Mouse (Mus musculus) forebrain, embryonic 12.5 days (tissue): ENCODE data around the gene Hunk. TPM values are rescaled to one million over a fixed set of nuclear protein-coding genes. Genes with fewer than 3 reads are reported as not detected.

Experiments used
- ATAC-seq: fragments of 200-750 bp; cut with Nextera tagmentation; 2 replicates; pipeline ENCODE4 v1.8.0; 2017; ENCODE audit warnings: moderate TSS enrichment; ENCODE audit not compliant: low FRiP score
- H3K27ac ChIP-seq: fragments of 300-500 bp; sonication (generic); 2 replicates; pipeline ENCODE4 v1.5.1; 2016; ENCODE audit warnings: mild to moderate bottlenecking
- H3K27me3 ChIP-seq: fragments of 300-500 bp; sonication (generic); 2 replicates; pipeline ENCODE4 v1.6.1; 2016; ENCODE audit warnings: mild to moderate bottlenecking
- H3K36me3 ChIP-seq: fragments of 300-500 bp; sonication (generic); replicated peaks from 2 replicates; pipeline ENCODE4 v1.6.1; 2016; ENCODE audit warnings: mild to moderate bottlenecking
- H3K4me1 ChIP-seq: fragments of 300-500 bp; sonication (generic); 2 replicates; pipeline ENCODE4 v1.6.1; 2016
- H3K4me2 ChIP-seq: fragments of 300-500 bp; sonication (generic); 2 replicates; pipeline ENCODE4 v1.6.1; 2016; ENCODE audit warnings: mild to moderate bottlenecking, moderate library complexity
- H3K4me3 ChIP-seq: fragments of 300-500 bp; sonication (generic); replicated peaks from 2 replicates; pipeline ENCODE4 v1.5.1; 2016; ENCODE audit warnings: mild to moderate bottlenecking
- H3K9ac ChIP-seq: fragments of 300-500 bp; sonication (generic); 2 replicates; pipeline ENCODE4 v1.6.1; 2016; ENCODE audit warnings: mild to moderate bottlenecking
- H3K9me3 ChIP-seq: fragments of 300-500 bp; sonication (generic); 2 replicates; pipeline ENCODE4 v1.6.1; 2016
- WGBS: fragments of 180-500 bp; shearing (Covaris S2); methylation state at CpG from one replicate; pipeline ENCODE4 v1.1.7; 2016; 5-methylcytosine and 5-hydroxymethylcytosine counted together
- polyA plus RNA-seq: library from polyadenylated mRNA; unstranded; fragments of >200 nt; fragmentation: Nextera tagmentation; extraction: Ambion mirVana; gene quantifications from 2 replicates; pipeline ENCODE4 v1.2.1, GENCODE M21; 2016

Hunk gene
- polyA plus RNA-seq, 1 experiment from 2014 or later: 17.9 TPM

DNA sequence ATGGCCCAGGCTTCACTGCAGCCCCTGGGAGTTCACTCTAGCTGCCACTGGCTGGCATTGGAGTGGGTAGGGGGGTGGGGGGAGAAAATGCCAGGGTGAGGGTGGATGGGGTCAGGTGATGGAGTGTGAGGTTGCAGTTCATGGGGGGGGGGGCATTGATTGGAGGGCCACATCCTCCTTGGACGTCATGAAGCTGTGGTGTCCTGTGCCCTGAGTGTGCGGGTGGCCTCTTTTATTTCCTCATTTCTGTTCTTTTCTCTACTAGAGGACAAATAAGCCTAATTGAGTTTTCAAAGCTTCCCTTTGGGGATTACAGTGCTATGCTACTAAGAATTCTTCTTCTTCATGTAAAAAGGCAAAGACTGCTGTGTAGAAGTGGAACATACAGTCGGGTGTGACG, 99.8 kb downstream of the Hunk start:
- 90% methylated on average over 4 of the region's 4 CpGs for WGBS
- Histone ChIP-seq H3K4me2 (no peak overlapping the region), H3K27ac (no peak overlapping the region), H3K4me3 (no peak overlapping the region), H3K4me1 (0 out of 2 replicates have a peak, but pooled peaks cover 4% of the 10 kb centered on the region), H3K36me3 (peaks cover 84% of the 10 kb centered on the region), H3K9ac (no peak overlapping the region), H3K27me3 (no peaks in the 10 kb centered on the region), H3K9me3 (no peaks in the 10 kb centered on the region)
- no peak for ATAC-seq

DNA sequence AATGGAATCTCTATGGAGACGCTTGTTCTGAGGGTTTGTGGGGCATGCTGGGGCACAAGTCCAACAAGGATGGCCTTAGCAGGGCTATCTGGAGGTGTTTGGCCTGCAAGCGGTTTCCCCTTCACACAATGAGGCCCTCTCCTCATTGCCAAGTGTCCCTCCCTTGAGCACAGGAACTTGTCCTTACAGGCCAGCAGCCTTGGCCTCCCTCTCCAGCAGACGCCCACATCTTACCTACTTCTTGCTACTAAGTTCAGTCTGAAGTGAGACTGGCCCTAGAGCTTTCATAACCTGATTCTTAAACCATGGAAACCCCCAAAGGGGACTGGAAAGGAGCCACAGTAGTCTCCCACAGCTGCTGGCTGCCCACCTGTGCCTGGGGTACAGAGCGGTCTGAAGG, 104.3 kb downstream of the Hunk start:
- H3K9ac ChIP-seq: no peak overlapping the region
- WGBS: 90% methylated on average over 4 of the region's 4 CpGs
- peaks cover 59% of the 10 kb centered on the region for H3K36me3 ChIP-seq
- H3K9me3 ChIP-seq: no peaks in the 10 kb centered on the region
- H3K4me2 ChIP-seq: no peak overlapping the region
- no peak overlapping the region for H3K27ac ChIP-seq
- ATAC-seq: no peak
- H3K27me3 ChIP-seq: no peaks in the 10 kb centered on the region
- peaks cover 21% of the 10 kb centered on the region for H3K4me1 ChIP-seq
- no peak overlapping the region for H3K4me3 ChIP-seq

DNA sequence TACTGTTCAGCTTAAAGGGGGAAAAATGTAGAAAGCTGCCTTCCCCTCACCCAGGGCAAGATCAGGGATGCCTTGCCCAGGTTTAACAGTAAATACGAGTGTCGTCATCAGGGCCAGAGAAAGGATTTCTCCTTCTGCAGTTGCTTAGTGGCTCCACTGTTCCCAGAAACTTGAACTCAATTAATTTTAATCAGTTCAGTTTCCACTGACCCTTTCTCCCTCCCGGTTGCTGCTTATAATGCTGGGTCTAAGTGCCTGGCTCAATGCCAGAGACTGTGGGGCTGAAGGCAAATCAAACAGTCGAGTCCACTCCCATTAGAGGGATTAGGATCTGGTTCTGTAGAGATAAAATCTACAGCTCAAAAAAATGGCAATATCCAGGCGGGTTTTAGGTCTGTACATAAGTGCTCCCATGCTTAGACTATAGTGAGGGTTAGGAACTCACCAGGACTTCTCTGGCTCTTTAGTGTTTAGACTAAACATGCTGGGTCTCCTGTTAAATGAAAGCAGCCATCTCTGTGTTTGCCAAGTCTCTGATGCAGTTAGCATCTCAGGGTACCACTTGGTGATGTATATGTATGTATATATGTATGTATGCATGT, 106.2 kb downstream of the Hunk start:
- H3K4me3 ChIP-seq: no peak overlapping the region
- ATAC-seq: peak; percentile 66; the same call in 1 of the 2 replicates
- H3K4me2 ChIP-seq: no peak overlapping the region
- no peaks in the 10 kb centered on the region for H3K27me3 ChIP-seq
- peaks cover 56% of the 10 kb centered on the region for H3K36me3 ChIP-seq
- 22% methylated on average over 5 of the region's 5 CpGs for WGBS
- H3K4me1 ChIP-seq: peaks cover 24% of the 10 kb centered on the region
- no peaks in the 10 kb centered on the region for H3K9me3 ChIP-seq
- peak overlapping the region; percentile 78 for H3K27ac ChIP-seq
- H3K9ac ChIP-seq: peak overlapping the region; percentile 4; the same call in 1 of the 2 replicates

DNA sequence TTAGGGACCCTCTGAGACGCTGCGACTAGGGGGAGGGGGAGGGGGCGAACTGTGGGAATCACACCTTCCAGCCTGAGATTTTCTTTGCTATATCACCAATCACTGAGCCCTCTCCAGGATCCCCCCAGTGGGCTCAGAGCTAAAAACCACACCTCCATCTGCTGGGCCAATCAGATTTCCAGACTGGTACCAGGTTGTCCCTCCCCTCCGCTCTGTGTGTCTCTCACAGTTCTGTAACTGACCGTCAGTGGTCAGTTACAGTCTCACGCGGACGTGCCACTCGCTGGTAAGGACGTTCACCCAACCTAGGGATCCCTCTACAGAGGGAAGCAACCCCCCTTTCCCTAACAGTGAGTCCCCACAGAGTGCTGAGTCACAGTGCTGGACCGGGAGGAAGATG, 111.1 kb downstream of the Hunk start:
- peaks cover 11% of the 10 kb centered on the region for H3K4me1 ChIP-seq
- H3K27me3 ChIP-seq: no peaks in the 10 kb centered on the region
- H3K4me2 ChIP-seq: no peak overlapping the region
- no peak overlapping the region for H3K4me3 ChIP-seq
- no peak overlapping the region for H3K9ac ChIP-seq
- ATAC-seq: peak; percentile 57; the same call in 1 of the 2 replicates
- H3K27ac ChIP-seq: no peak overlapping the region
- H3K36me3 ChIP-seq: peaks cover 64% of the 10 kb centered on the region
- no peaks in the 10 kb centered on the region for H3K9me3 ChIP-seq
- WGBS: 34% methylated on average over 11 of the region's 11 CpGs

DNA sequence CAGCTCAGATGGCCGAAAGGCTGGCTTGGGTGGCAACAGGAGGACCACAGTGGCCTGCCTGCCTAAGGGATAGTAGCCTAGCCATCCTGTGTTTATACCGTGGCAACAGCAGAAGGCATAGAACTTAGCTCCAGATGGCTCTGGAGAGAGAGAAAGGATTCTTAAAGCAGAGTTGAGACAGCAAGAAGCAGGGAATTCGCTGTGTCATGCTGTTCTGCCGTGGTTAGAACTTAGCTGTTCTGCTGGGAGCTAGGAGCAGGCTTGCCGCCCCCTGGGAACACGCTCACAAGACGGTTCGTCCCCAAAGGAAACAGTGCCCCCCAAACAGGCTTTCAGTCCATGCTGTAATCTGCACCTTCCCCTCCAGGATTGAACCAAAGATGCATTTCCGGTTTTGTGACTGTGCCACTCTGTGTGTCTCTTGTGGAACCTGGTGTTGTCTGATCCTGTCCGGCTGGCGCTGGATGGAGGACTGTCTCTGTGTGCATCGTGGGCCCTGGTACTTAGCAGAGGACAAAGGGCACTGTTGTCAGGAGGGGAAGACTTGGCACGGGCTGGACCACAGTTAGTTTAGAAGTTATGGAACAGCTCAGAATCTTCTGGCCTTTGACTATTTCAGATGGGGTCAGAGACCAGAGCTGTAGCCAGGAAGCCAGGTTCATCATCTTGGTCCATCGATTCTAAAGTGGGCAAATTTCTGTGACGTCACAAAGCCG, 112.1 kb downstream of the Hunk start:
- ATAC-seq: no peak
- Histone ChIP-seq H3K4me1 (0 out of 2 replicates have a peak, but pooled peaks cover 4% of the 10 kb centered on the region), H3K4me3 (no peak overlapping the region), H3K27ac (no peak overlapping the region), H3K36me3 (peaks cover 61% of the 10 kb centered on the region), H3K4me2 (no peak overlapping the region), H3K27me3 (no peaks in the 10 kb centered on the region), H3K9me3 (no peaks in the 10 kb centered on the region), H3K9ac (no peak overlapping the region)
- 91% methylated on average over 16 of the region's 16 CpGs for WGBS

DNA sequence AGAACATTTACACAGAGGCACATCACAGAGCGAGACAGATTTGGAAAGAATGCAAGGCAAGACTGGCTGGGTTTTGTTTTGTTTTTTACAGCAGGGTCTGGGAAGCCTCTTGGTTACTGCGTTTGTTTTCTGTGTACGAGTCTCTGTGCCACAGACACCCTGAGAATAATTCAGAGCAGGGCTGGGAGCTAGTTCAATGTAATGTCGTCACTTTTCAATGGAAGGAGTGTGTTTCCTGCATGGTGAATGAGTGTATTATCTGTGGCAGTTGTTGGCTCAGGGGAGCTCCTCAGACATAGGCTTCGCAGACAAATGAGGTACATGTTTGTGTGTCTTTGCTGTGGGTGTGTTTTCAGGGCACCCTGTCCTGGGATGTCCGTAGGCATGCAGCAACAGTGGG, 115.0 kb downstream of the Hunk start:
- H3K27ac ChIP-seq: no peak overlapping the region

DNA sequence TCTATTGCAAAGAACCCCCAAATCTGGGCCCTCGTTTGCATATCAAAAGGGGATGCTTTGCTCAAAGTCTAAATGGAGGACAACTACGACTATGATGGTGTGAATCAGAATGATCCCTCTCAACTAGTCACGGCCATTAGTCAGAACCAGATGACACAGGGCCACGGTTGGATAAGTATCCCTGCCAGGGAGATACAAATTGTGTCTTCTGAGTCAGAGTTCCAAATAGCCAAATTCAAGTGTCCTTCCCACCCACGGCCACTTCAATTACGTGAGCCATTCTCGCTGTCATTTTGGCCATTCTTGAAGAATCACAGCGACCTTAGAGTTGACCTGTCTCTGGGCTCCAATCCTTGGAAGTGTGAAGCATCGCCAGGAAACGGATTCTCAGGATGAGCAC, 119.4 kb downstream of the Hunk start:
- Histone ChIP-seq H3K9me3 (no peaks in the 10 kb centered on the region), H3K36me3 (peaks cover 12% of the 10 kb centered on the region; the same call in 1 of the 2 replicates), H3K27me3 (no peaks in the 10 kb centered on the region), H3K9ac (no peak overlapping the region), H3K27ac (no peak overlapping the region), H3K4me1 (peaks cover 4% of the 10 kb centered on the region), H3K4me3 (no peak overlapping the region), H3K4me2 (no peak overlapping the region)
- WGBS: 81% methylated on average over 10 of the region's 10 CpGs
- ATAC-seq: no peak

More for the DNA sequence above, 115.0 kb downstream of the Hunk start:
- Histone ChIP-seq H3K27me3 (no peaks in the 10 kb centered on the region), H3K9ac (no peak overlapping the region), H3K4me2 (no peak overlapping the region), H3K4me1 (peaks cover 8% of the 10 kb centered on the region), H3K9me3 (no peaks in the 10 kb centered on the region), H3K4me3 (no peak overlapping the region), H3K36me3 (peaks cover 44% of the 10 kb centered on the region)
- ATAC-seq: no peak
- WGBS: 79% methylated on average over 6 of the region's 6 CpGs

DNA sequence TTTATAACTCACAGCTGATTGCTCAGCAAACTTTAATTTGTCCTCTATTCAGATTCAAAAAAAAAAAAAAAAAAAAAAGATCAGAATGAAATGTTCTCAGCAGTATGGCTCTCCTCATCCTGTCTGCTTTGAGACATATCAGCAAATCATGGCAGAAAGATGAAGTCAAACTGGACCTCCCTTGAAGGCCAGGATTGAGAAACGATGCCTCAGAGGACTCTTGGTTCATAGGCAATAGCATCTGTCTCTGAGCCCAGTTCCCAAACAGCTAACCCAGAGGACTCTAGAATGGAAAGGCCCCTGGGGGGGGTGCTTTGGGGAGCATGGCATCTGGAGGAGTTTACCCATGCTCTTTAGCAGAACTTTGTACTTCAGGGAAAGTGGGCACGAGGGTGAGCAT, 119.9 kb downstream of the Hunk start:
- 94% methylated on average over 2 of the region's 2 CpGs for WGBS
- H3K9me3 ChIP-seq: no peaks in the 10 kb centered on the region
- H3K36me3 ChIP-seq: peaks cover 8% of the 10 kb centered on the region; the same call in 1 of the 2 replicates
- no peak overlapping the region for H3K4me2 ChIP-seq
- peaks cover 4% of the 10 kb centered on the region for H3K4me1 ChIP-seq
- ATAC-seq: no peak
- no peak overlapping the region for H3K27ac ChIP-seq
- H3K4me3 ChIP-seq: no peak overlapping the region
- H3K9ac ChIP-seq: no peak overlapping the region
- no peaks in the 10 kb centered on the region for H3K27me3 ChIP-seq

DNA sequence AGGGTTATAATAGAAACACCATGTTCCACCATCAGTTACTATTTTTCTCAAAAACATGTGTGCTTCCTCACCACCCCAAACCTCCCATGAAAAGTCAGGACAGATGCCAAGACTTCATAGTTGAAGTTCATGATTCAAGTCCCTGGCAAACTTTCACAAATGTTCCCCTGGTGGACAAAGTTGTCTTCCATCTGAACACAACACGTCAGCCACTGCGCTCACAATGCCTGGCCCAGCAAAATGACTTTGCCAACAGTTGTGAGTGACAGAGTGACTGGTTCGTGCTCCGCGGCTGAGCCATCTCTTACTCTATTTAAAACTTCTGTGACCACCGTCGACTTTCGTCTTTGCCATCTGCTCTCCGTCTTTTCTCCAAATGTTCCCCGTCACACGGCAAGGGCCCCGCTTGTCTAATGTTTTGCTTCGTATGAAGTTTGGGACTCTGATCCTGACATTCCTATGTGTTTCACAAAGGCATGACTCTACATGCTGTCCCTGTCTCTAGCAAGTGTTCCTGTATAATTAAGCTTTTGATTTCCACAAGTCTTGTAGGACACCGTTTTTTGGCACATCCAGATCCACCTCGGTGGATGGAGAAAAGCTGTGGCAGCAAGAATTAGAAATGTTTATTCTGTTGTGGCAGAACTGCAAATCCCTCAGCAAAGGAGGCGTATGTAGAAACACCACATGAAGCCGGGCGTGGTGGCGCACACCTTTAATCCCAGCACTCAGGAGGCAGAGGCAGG, 125.9 kb downstream of the Hunk start:
- H3K4me3 ChIP-seq: no peak overlapping the region
- H3K27me3 ChIP-seq: no peaks in the 10 kb centered on the region
- H3K4me1 ChIP-seq: no peaks in the 10 kb centered on the region
- no peak overlapping the region for H3K4me2 ChIP-seq
- no peak overlapping the region for H3K9ac ChIP-seq
- no peaks in the 10 kb centered on the region for H3K36me3 ChIP-seq
- no peak for ATAC-seq
- no peak overlapping the region for H3K27ac ChIP-seq
- H3K9me3 ChIP-seq: no peaks in the 10 kb centered on the region
- 96% methylated on average over 19 of the region's 19 CpGs for WGBS

DNA sequence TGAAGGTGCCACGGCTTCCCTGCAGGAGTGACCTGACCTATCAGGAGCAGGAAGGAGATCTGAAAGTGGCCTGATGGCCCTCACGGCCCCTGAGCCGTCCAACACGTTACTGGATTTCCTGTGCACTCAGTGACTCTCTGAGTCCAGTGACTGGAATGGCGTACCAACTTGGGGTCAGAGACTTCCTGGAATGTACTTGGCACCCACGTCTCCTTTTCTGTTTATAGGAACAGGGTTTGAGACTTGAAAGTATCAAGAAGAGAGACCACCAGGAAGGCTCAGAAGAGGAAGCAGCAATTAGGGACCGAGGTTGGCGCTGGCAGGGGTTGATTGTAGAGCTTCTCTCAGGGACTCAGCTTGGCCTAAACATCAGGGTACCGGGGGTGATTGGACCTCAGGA, 131.2 kb downstream of the Hunk start:
- Histone ChIP-seq H3K9ac (no peak overlapping the region), H3K36me3 (no peaks in the 10 kb centered on the region), H3K4me2 (no peak overlapping the region), H3K27me3 (no peaks in the 10 kb centered on the region), H3K27ac (no peak overlapping the region), H3K4me3 (no peak overlapping the region), H3K9me3 (no peaks in the 10 kb centered on the region), H3K4me1 (peaks cover 13% of the 10 kb centered on the region)
- ATAC-seq: no peak
- 76% methylated on average over 9 of the region's 9 CpGs for WGBS

DNA sequence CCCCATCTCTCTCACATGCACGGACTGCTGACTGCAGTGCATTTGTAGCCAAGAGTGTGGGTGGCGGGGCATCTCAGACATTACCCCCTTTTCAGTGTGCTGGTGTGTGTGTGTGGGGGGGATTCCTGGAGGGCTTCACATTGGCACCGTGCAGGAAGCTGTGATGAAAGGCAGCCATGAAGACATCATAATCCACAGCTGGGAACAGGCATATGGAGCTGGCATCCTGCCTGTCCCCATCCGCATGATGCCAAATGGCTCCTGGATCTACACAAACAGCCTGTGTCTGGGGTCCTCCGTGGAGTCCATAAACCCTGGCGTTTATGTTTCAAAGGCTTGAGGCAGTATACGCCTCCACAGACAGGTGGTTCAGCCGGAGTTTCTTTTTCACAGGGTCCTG, 132.4 kb downstream of the Hunk start:
- Histone ChIP-seq H3K27ac (no peak overlapping the region), H3K4me1 (peaks cover 24% of the 10 kb centered on the region), H3K27me3 (no peaks in the 10 kb centered on the region), H3K9me3 (no peaks in the 10 kb centered on the region), H3K9ac (no peak overlapping the region), H3K36me3 (no peaks in the 10 kb centered on the region), H3K4me2 (no peak overlapping the region), H3K4me3 (no peak overlapping the region)
- 80% methylated on average over 8 of the region's 8 CpGs for WGBS
- no peak for ATAC-seq

DNA sequence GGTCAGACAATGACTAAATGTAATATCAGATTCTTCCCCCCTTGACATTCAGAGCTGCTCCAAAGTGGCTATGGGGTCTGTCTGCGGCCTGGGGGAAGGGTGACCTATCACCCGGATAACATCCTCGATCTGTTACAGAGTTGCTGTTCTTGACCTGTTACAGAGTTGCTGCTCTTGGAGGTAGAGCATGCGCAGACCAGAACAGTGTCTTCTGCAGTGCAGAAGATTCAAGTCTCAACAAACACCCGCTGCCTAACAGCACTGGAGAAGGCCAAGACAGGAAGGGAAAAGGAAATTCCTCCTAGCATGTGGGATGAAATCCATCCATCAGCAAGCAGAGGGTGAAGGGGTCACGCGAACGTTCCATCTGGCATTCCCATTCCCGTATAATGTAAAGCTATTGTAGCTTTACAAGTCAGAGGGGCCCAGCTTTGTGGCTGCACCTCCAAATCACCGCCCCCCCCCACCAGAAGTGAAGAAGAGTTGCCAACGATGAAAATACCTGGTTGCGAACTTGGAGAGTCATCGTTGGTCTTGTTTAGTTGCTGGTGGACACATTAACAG, 133.0 kb downstream of the Hunk start:
- H3K4me3 ChIP-seq: no peak overlapping the region
- peaks cover 24% of the 10 kb centered on the region for H3K4me1 ChIP-seq
- no peak overlapping the region for H3K27ac ChIP-seq
- H3K27me3 ChIP-seq: no peaks in the 10 kb centered on the region
- no peaks in the 10 kb centered on the region for H3K36me3 ChIP-seq
- no peaks in the 10 kb centered on the region for H3K9me3 ChIP-seq
- no peak for ATAC-seq
- no peak overlapping the region for H3K9ac ChIP-seq
- no peak overlapping the region for H3K4me2 ChIP-seq
- 90% methylated on average over 13 of the region's 13 CpGs for WGBS
